Mouse (Mus musculus) intestine, embryonic 15.5 days (tissue): Measurements from ENCODE around the gene Ubr2. TPM values are rescaled to one million over a fixed set of nuclear protein-coding genes. Genes with fewer than 3 reads are reported as not detected.
A peak's percentile ranks its signal among the peaks of the same experiment; 100 is the strongest.

ENCODE experiments used
- ATAC-seq: fragments of 200-750 bp; cut with Nextera tagmentation; 2 replicates; pipeline ENCODE4 v1.8.0; 2017; ENCODE audit warnings: moderate TSS enrichment, moderate library complexity
- H3K27ac ChIP-seq: fragments of 300-500 bp; sonication (generic); 2 replicates; pipeline ENCODE4 v1.5.1; 2015; ENCODE audit warnings: mild to moderate bottlenecking, inconsistent platforms
- H3K27me3 ChIP-seq: fragments of 300-500 bp; sonication (generic); replicated peaks from 2 replicates; pipeline ENCODE4 v1.6.1; 2015; ENCODE audit warnings: inconsistent platforms
- H3K36me3 ChIP-seq: fragments of 300-500 bp; sonication (generic); 2 replicates; pipeline ENCODE4 v1.6.1; 2015; ENCODE audit warnings: inconsistent platforms
- H3K4me1 ChIP-seq: fragments of 300-500 bp; sonication (generic); replicated peaks from 2 replicates; pipeline ENCODE4 v1.6.1; 2015; ENCODE audit warnings: inconsistent platforms
- H3K4me2 ChIP-seq: fragments of 300-500 bp; sonication (generic); replicated peaks from 2 replicates; pipeline ENCODE4 v1.6.1; 2015; ENCODE audit warnings: mild to moderate bottlenecking, inconsistent platforms
- H3K4me3 ChIP-seq: fragments of 300-500 bp; sonication (generic); replicated peaks from 2 replicates; pipeline ENCODE4 v1.5.1; 2015; ENCODE audit warnings: inconsistent platforms
- H3K9ac ChIP-seq: fragments of 300-500 bp; sonication (generic); 2 replicates; pipeline ENCODE4 v1.6.1; 2015; ENCODE audit warnings: inconsistent platforms
- H3K9me3 ChIP-seq: fragments of 300-500 bp; sonication (generic); 2 replicates; pipeline ENCODE4 v1.6.1; 2016; ENCODE audit warnings: inconsistent platforms
- WGBS: fragments of 180-500 bp; shearing (Covaris S2); methylation state at CpG from one replicate; pipeline ENCODE4 v1.1.7; 2015; 5-methylcytosine and 5-hydroxymethylcytosine counted together
- polyA plus RNA-seq: library from polyadenylated mRNA; unstranded; fragments of >200 nt; fragmentation: Nextera tagmentation; extraction: Ambion mirVana; gene quantifications from 2 replicates; pipeline ENCODE4 v1.2.1, GENCODE M21; 2015

The Ubr2 gene
- polyA plus RNA-seq, 1 experiment from 2014 or later, result 14.1 TPM

DNA sequence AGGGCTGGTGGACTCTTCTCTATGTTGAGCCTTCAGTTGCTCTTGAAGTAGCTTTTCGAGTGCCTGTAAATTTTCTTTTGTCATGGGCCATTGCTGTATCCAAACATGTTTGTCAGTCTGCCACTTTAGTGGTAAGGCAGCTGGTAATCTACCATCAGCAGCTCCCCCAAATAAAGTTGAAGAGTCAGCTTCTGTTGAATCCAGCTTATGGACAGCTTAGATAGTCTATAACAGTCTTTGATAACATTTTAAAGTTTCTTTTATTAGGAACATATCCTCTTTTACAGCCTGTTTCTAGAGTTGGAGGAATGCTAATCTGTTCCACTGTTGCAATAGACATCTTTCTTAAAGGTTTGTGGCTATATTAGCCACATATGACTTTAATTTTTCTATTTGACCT is 13.0 kb upstream of the Ubr2 start:
- Histone ChIP-seq H3K4me1 (no peaks in the 10 kb centered on the region), H3K9ac (no peak overlapping the region), H3K36me3 (no peaks in the 10 kb centered on the region), H3K27me3 (no peaks in the 10 kb centered on the region), H3K4me2 (no peak overlapping the region), H3K27ac (no peak overlapping the region), H3K9me3 (no peaks in the 10 kb centered on the region), H3K4me3 (no peak overlapping the region)
- WGBS, result 74% methylated on average over 1 of the region's 1 CpGs
- no peak for ATAC-seq

- Histone ChIP-seq H3K4me3 (no peak overlapping the region), H3K27me3 (no peaks in the 10 kb centered on the region), H3K4me2 (no peak overlapping the region), H3K9ac (no peak overlapping the region), H3K27ac (no peak overlapping the region), H3K36me3 (no peaks in the 10 kb centered on the region), H3K9me3 (no peaks in the 10 kb centered on the region), H3K4me1 (peaks cover 10% of the 10 kb centered on the region; the same call in 1 of the 2 replicates)
- ATAC-seq, result no peak
- 32% methylated on average over 11 of the region's 11 CpGs for WGBS
Measured at GRCm38 (mm10) chr17:47012896-47013295, 2.5 kb upstream of the Ubr2 start.

DNA sequence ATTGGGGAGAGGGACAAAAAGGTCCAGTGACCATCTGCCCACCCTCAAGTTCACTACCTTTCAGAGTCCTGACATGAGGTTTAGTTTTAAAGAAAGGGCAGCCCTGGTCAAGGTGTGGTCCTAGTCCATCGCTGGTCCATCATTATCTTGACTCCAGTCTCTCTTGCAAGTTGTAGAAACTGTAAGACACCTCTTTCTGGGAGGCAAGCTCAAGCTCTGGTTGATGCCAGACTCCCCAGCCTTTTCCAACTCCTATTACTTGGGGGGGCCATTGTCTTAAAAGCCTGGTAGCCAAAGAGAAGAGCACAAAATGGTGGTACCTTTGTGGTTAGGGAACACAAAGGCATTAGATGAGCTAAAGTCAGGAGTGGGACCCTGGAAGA is 1.3 kb upstream of the Ubr2 start:
- H3K4me2 ChIP-seq, result no peak overlapping the region

GRCm38 (mm10) chr17:47010722-47011660 is 635 bp upstream of the Ubr2 start:
- H3K27me3 ChIP-seq, result no peaks in the 10 kb centered on the region
- peak overlapping the region; percentile 58 for H3K27ac ChIP-seq
- H3K36me3 ChIP-seq, result no peaks in the 10 kb centered on the region
- H3K4me1 ChIP-seq, result peaks cover 17% of the 10 kb centered on the region; the same call in 1 of the 2 replicates
- H3K9ac ChIP-seq, result no peak overlapping the region
- ATAC-seq, result peak; percentile 73
- H3K9me3 ChIP-seq, result no peaks in the 10 kb centered on the region
- 11% methylated on average over 25 of the region's 25 CpGs for WGBS
- H3K4me2 ChIP-seq, result peak overlapping the region; percentile 78
- H3K4me3 ChIP-seq, result peak overlapping the region; percentile 96

More for the DNA sequence above, 1.3 kb upstream of the Ubr2 start:
- Histone ChIP-seq H3K4me3 (no peak overlapping the region), H3K9me3 (no peaks in the 10 kb centered on the region), H3K4me1 (peaks cover 11% of the 10 kb centered on the region; the same call in 1 of the 2 replicates), H3K27me3 (no peaks in the 10 kb centered on the region), H3K36me3 (no peaks in the 10 kb centered on the region), H3K27ac (no peak overlapping the region), H3K9ac (no peak overlapping the region)
- ATAC-seq, result no peak
- WGBS, result 77% methylated on average over 1 of the region's 1 CpGs

GRCm38 (mm10) chr17:47009546-47009897 is 834 bp downstream of the Ubr2 start:
- Histone ChIP-seq H3K27me3 (no peaks in the 10 kb centered on the region), H3K36me3 (no peaks in the 10 kb centered on the region), H3K4me2 (peak overlapping the region; percentile 78), H3K27ac (peak overlapping the region; percentile 96), H3K4me1 (peaks cover 18% of the 10 kb centered on the region; the same call in 1 of the 2 replicates), H3K4me3 (peak overlapping the region; percentile 96), H3K9me3 (no peaks in the 10 kb centered on the region), H3K9ac (peak overlapping the region; percentile 92)
- ATAC-seq, result no peak
- under 1% methylated on average over 13 of the region's 13 CpGs for WGBS

DNA sequence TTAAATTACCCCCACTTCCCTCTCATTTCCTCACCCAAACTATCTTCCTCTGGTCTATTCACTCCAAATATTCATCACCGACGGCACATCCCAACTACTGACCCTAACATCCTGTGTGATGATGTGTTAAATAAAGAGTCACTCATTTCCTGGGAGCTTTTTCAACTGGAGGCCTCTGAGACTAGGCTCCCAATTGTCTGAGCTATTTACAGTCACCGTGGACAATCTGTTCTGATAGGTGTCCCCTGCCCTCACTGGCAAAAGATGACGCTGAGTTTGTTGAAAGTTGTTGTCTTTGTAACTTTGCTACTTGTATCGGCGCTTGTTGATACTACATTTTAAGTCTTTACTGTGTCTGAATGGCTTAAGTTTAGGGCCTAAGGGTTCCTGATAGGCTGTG is 1.3 kb downstream of the Ubr2 start:
- no peaks in the 10 kb centered on the region for H3K9me3 ChIP-seq
- peak overlapping the region; percentile 32; the same call in 1 of the 2 replicates for H3K27ac ChIP-seq
- H3K4me1 ChIP-seq, result peaks cover 18% of the 10 kb centered on the region; the same call in 1 of the 2 replicates
- peak overlapping the region; percentile 92 for H3K9ac ChIP-seq
- no peak for ATAC-seq
- WGBS, result 12% methylated on average over 6 of the region's 6 CpGs
- no peaks in the 10 kb centered on the region for H3K36me3 ChIP-seq
- no peaks in the 10 kb centered on the region for H3K27me3 ChIP-seq
- peak overlapping the region; percentile 78 for H3K4me2 ChIP-seq
- peak overlapping the region; percentile 96 for H3K4me3 ChIP-seq

- Histone ChIP-seq H3K36me3 (no peaks in the 10 kb centered on the region), H3K27me3 (no peaks in the 10 kb centered on the region), H3K27ac (no peak overlapping the region), H3K4me2 (peak overlapping the region; percentile 78), H3K4me1 (peaks cover 18% of the 10 kb centered on the region; the same call in 1 of the 2 replicates), H3K4me3 (no peak overlapping the region), H3K9ac (peak overlapping the region; percentile 4; the same call in 1 of the 2 replicates), H3K9me3 (no peaks in the 10 kb centered on the region)
- no peak for ATAC-seq
- 36% methylated on average over 8 of the region's 8 CpGs for WGBS
Measured at GRCm38 (mm10) chr17:47008506-47008905, 1.9 kb downstream of the Ubr2 start.

- ATAC-seq, result no peak
- peaks cover 18% of the 10 kb centered on the region; the same call in 1 of the 2 replicates for H3K4me1 ChIP-seq
Measured at GRCm38 (mm10) chr17:47006741-47007140, 3.6 kb downstream of the Ubr2 start.

DNA sequence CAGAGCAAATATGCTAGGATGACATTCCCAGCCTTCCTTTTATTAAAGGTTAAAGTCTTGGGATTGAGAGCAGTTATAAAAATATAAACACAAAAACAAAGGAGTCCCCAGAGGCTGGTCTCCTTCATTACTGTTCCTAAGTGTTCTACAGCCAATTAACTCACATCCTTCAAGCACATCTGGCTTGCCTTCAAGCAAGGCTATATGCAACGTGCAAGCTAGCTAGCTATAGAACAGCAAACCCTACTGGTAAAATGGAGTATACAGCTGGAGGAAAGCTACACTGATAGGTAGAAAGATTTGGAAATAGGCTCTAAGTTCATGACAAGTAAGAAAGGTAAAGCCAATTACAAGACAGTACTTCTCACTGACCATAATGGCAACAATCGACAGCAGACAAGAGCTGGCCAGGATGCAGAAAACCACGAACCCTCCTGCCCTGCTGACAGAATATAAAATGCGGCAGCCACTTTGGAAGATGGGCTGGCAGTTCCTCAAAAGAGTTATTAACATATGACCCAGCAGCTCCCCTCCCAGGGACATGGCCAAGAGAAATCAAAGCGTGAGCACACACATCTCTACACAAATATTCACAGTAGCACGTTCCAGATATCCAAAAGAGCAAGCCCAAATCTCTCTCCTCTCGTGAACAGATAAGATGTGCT is 4.5 kb downstream of the Ubr2 start:
- Histone ChIP-seq H3K27me3 (no peaks in the 10 kb centered on the region), H3K4me2 (no peak overlapping the region), H3K27ac (no peak overlapping the region), H3K9me3 (no peaks in the 10 kb centered on the region), H3K4me3 (no peak overlapping the region), H3K36me3 (no peaks in the 10 kb centered on the region), H3K9ac (no peak overlapping the region), H3K4me1 (peaks cover 18% of the 10 kb centered on the region; the same call in 1 of the 2 replicates)
- 55% methylated on average over 7 of the region's 7 CpGs for WGBS
- ATAC-seq, result no peak

More at GRCm38 (mm10) chr17:47006741-47007140, 3.6 kb downstream of the Ubr2 start:
- H3K27me3 ChIP-seq, result no peaks in the 10 kb centered on the region
- 81% methylated on average over 9 of the region's 9 CpGs for WGBS
- no peak overlapping the region for H3K27ac ChIP-seq
- H3K4me2 ChIP-seq, result no peak overlapping the region
- H3K36me3 ChIP-seq, result no peaks in the 10 kb centered on the region
- no peak overlapping the region for H3K4me3 ChIP-seq
- no peaks in the 10 kb centered on the region for H3K9me3 ChIP-seq
- no peak overlapping the region for H3K9ac ChIP-seq

DNA sequence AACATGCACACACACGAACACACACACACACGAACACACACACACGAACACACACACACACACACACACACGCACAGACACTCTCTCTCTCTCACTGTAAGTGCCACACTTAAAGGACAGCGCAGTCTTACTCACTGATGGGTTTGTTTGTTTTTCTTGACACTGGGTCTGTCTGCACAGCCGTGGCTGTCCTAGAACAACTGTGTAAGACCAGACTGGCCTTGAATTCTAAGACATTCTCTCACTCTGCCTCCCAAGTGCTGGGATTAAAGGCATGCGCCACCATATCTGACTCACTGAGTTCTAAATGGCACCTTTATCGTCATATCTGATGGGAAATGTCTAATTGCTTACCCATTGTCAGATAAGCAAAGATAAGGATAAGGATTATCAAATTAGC is 7.1 kb downstream of the Ubr2 start:
- peak; percentile 8; the same call in 1 of the 2 replicates for ATAC-seq
- Histone ChIP-seq H3K27me3 (no peaks in the 10 kb centered on the region), H3K4me3 (no peak overlapping the region), H3K27ac (no peak overlapping the region), H3K9me3 (no peaks in the 10 kb centered on the region), H3K4me1 (peaks cover 12% of the 10 kb centered on the region; the same call in 1 of the 2 replicates), H3K9ac (no peak overlapping the region), H3K4me2 (no peak overlapping the region), H3K36me3 (peaks cover 14% of the 10 kb centered on the region)
- 60% methylated on average over 8 of the region's 8 CpGs for WGBS

- ATAC-seq, result no peak
- no peak overlapping the region for H3K9ac ChIP-seq
- no peaks in the 10 kb centered on the region for H3K9me3 ChIP-seq
- H3K4me2 ChIP-seq, result no peak overlapping the region
- no peak overlapping the region for H3K27ac ChIP-seq
- 97% methylated on average over 5 of the region's 5 CpGs for WGBS
- peaks cover 8% of the 10 kb centered on the region; the same call in 1 of the 2 replicates for H3K4me1 ChIP-seq
- peaks cover 22% of the 10 kb centered on the region for H3K36me3 ChIP-seq
- H3K4me3 ChIP-seq, result no peak overlapping the region
- H3K27me3 ChIP-seq, result no peaks in the 10 kb centered on the region
Measured at GRCm38 (mm10) chr17:47002401-47002800, 8.0 kb downstream of the Ubr2 start.

DNA sequence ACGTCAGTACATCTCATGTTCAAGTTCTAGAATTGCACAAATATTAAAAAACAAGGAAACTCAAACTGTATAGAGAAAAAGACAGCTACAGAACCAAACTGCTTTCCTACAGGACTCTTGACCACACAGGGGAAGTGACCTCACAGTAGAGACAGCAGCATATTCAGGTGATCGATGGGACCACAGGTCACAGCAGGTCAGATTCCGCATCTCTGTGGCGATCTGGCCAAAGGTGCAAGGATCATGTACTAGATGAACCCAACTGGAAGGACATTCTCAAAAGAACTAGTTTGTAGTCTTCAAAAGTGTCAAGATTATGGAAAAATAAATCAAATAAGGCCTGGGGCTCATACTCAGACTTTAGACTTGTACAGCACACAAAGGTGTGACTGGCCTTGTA is 11.5 kb downstream of the Ubr2 start:
- Histone ChIP-seq H3K4me2 (no peak overlapping the region), H3K9ac (no peak overlapping the region), H3K27me3 (no peaks in the 10 kb centered on the region), H3K36me3 (peaks cover 24% of the 10 kb centered on the region), H3K27ac (no peak overlapping the region), H3K9me3 (no peaks in the 10 kb centered on the region), H3K4me1 (no peaks in the 10 kb centered on the region), H3K4me3 (no peak overlapping the region)
- no peak for ATAC-seq
- WGBS, result 92% methylated on average over 4 of the region's 4 CpGs
